Mouse (Mus musculus) limb, embryonic 11.5 days (tissue): ENCODE data around the gene Ikzf2. TPM values are rescaled to one million over a fixed set of nuclear protein-coding genes. Genes with fewer than 3 reads are reported as not detected.

Experiments
- ATAC-seq: fragments of 200-750 bp; cut with Nextera tagmentation; 2 replicates; pipeline ENCODE4 v1.8.0; 2017; ENCODE audit warnings: low read depth; ENCODE audit not compliant: insufficient number of reproducible peaks, low FRiP score, low TSS enrichment
- DNase-seq: peaks from one replicate; pipeline ENCODE4 v3.0.0-alpha.2; 2015; ENCODE audit warnings: low spot score
- H3K27ac ChIP-seq: fragments of 300-500 bp; sonication (generic); replicated peaks from 2 replicates; pipeline ENCODE4 v1.5.1; 2014; ENCODE audit warnings: low read depth, mild to moderate bottlenecking, low read length
- H3K27me3 ChIP-seq: fragments of 300-500 bp; sonication (generic); 2 replicates; pipeline ENCODE4 v1.6.1; 2014; ENCODE audit warnings: mild to moderate bottlenecking, low read length, mixed read lengths; ENCODE audit not compliant: control insufficient read depth, insufficient read depth
- H3K36me3 ChIP-seq: fragments of 300-500 bp; sonication (generic); 2 replicates; pipeline ENCODE4 v1.6.1; 2014; ENCODE audit warnings: mild to moderate bottlenecking, low read length, moderate library complexity, mixed read lengths; ENCODE audit not compliant: control insufficient read depth, insufficient read depth
- H3K4me1 ChIP-seq: fragments of 300-500 bp; sonication (generic); 2 replicates; pipeline ENCODE4 v1.6.1; 2014; ENCODE audit warnings: low read length, mixed read lengths; ENCODE audit not compliant: control insufficient read depth, insufficient read depth
- H3K4me2 ChIP-seq: fragments of 300-500 bp; sonication (generic); 2 replicates; pipeline ENCODE4 v1.6.1; 2014; ENCODE audit warnings: low read depth, mild to moderate bottlenecking, moderate library complexity; ENCODE audit not compliant: severe bottlenecking
- H3K4me3 ChIP-seq: fragments of 300-500 bp; sonication (generic); 2 replicates; pipeline ENCODE4 v1.5.1; 2014; ENCODE audit warnings: low read depth, low read length
- H3K9ac ChIP-seq: fragments of 300-500 bp; sonication (generic); 2 replicates; pipeline ENCODE4 v1.6.1; 2014; ENCODE audit warnings: mild to moderate bottlenecking, low read length
- H3K9me3 ChIP-seq: fragments of 300-500 bp; sonication (generic); 2 replicates; pipeline ENCODE4 v1.6.1; 2016; ENCODE audit warnings: low read length; ENCODE audit not compliant: control insufficient read depth
- WGBS: fragments of 180-500 bp; shearing (Covaris S2); extraction: QIAGEN DNeasy Blood & Tissue Kit; methylation state at CpG from one replicate; pipeline ENCODE4 v1.1.7; 2014; 5-methylcytosine and 5-hydroxymethylcytosine counted together
- polyA plus RNA-seq: library from polyadenylated mRNA; unstranded; fragments of >200 nt; fragmentation: Nextera tagmentation; extraction: Ambion mirVana; gene quantifications from 2 replicates; pipeline ENCODE4 v1.2.1, GENCODE M21; 2014

Gene Ikzf2
- polyA plus RNA-seq, 1 experiment from 2014 or later, result 3.3 TPM

DNA sequence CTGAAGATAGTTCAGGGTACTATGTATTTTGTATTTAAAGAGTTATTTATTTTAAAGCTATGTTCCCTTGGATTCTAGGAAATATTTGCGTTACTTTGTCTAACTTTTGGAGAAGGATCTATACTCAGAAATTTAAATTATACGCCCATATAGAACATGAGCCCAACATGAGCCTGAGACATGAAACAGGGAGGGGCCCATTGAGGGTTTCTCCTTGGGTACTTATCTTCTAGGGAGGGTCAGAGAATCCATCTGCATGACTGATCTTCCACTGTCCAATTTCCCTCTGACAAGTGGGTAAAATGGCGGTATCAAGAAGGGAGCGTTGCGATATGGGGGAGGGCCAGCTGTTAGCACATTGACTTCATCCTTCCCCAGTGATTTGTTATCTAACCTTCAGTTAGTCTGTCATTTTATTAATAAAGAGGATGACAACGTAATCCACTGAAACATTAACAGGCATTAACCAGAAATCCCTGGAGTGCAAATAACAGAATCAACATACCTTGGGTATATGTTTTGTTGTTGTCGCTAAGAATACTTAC is 180.4 kb downstream of the Ikzf2 start:
- WGBS, result 92% methylated on average over 7 of the region's 7 CpGs
- Histone ChIP-seq H3K4me2 (no peak overlapping the region), H3K27me3 (no peaks in the 10 kb centered on the region), H3K9me3 (no peaks in the 10 kb centered on the region), H3K27ac (no peak overlapping the region), H3K36me3 (no peaks in the 10 kb centered on the region), H3K9ac (no peak overlapping the region), H3K4me1 (no peaks in the 10 kb centered on the region), H3K4me3 (no peak overlapping the region)
- no peak for ATAC-seq
- DNase-seq, result no peak

GRCm38 (mm10) chr1:69506011-69506410 is 181.0 kb downstream of the Ikzf2 start:
- H3K36me3 ChIP-seq, result no peaks in the 10 kb centered on the region
- H3K9ac ChIP-seq, result no peak overlapping the region
- ATAC-seq (no peak), DNase-seq (no peak)
- no peak overlapping the region for H3K4me2 ChIP-seq
- H3K4me3 ChIP-seq, result no peak overlapping the region
- no peaks in the 10 kb centered on the region for H3K9me3 ChIP-seq
- WGBS, result 91% methylated on average over 6 of the region's 6 CpGs
- H3K4me1 ChIP-seq, result no peaks in the 10 kb centered on the region
- H3K27ac ChIP-seq, result no peak overlapping the region
- no peaks in the 10 kb centered on the region for H3K27me3 ChIP-seq

DNA sequence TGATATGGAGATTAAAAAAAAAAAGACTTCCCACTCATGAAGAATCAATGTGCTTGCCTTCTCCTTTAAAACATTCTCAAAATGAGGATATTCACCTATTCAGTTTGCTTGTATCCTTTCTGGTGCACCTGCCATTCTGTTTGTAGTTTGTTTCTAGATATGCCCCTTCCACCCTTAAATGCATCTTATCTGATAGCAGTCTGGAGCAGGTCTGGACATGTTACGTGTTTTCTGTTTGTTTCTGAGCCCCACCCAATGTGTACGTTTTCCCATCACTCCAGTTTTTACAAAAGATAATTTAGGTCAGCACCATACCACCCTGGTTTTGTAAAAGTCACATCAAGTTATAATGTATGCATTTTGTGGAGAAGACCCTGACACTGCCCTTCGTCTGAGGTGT is 186.7 kb downstream of the Ikzf2 start:
- Histone ChIP-seq H3K36me3 (no peaks in the 10 kb centered on the region), H3K4me3 (no peak overlapping the region), H3K27me3 (no peaks in the 10 kb centered on the region), H3K27ac (no peak overlapping the region), H3K4me2 (no peak overlapping the region), H3K9me3 (no peaks in the 10 kb centered on the region), H3K4me1 (no peaks in the 10 kb centered on the region), H3K9ac (no peak overlapping the region)
- ATAC-seq, result no peak
- DNase-seq, result no peak
- 85% methylated on average over 3 of the region's 3 CpGs for WGBS

GRCm38 (mm10) chr1:69499652-69500051 is 187.4 kb downstream of the Ikzf2 start:
- Histone ChIP-seq H3K36me3 (no peaks in the 10 kb centered on the region), H3K27me3 (no peaks in the 10 kb centered on the region), H3K9ac (no peak overlapping the region), H3K4me1 (no peaks in the 10 kb centered on the region), H3K4me2 (no peak overlapping the region), H3K4me3 (no peak overlapping the region), H3K9me3 (no peaks in the 10 kb centered on the region), H3K27ac (no peak overlapping the region)
- ATAC-seq (no peak), DNase-seq (no peak)
- WGBS, result 86% methylated on average over 5 of the region's 5 CpGs

DNA sequence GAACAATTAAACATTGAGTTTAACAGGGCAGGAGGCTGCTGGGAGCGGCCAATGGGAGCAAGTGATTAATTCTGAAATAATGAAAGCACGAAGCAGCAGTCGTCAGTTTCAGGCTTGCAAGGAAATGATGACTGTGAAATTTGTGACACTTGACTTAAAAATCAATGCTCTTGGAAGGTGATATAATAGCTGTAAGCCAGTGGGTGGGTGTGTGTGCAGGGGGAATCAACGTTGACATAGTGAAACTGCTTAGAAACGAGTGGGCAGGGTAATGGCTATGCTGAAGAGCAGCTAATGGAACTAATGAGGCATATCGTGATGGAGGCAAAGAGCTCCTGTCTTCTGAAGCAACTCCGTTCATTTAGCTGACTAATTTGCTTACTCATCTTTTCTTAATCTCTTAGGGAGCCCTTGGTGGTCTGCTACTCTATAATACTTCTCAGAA is 188.2 kb downstream of the Ikzf2 start:
- ATAC-seq, result no peak
- Histone ChIP-seq H3K9ac (no peak overlapping the region), H3K36me3 (no peaks in the 10 kb centered on the region), H3K4me1 (no peaks in the 10 kb centered on the region), H3K9me3 (no peaks in the 10 kb centered on the region), H3K4me3 (no peak overlapping the region), H3K27me3 (no peaks in the 10 kb centered on the region), H3K27ac (no peak overlapping the region), H3K4me2 (no peak overlapping the region)
- WGBS, result 59% methylated on average over 7 of the region's 7 CpGs
- no peak for DNase-seq

GRCm38 (mm10) chr1:69496055-69496454 is 191.0 kb downstream of the Ikzf2 start:
- DNase-seq, result no peak
- Histone ChIP-seq H3K9me3 (no peaks in the 10 kb centered on the region), H3K27me3 (no peaks in the 10 kb centered on the region), H3K27ac (no peak overlapping the region), H3K4me3 (no peak overlapping the region), H3K9ac (no peak overlapping the region), H3K4me1 (no peaks in the 10 kb centered on the region), H3K4me2 (no peak overlapping the region), H3K36me3 (no peaks in the 10 kb centered on the region)
- 73% methylated on average over 4 of the region's 4 CpGs for WGBS
- no peak for ATAC-seq

DNA sequence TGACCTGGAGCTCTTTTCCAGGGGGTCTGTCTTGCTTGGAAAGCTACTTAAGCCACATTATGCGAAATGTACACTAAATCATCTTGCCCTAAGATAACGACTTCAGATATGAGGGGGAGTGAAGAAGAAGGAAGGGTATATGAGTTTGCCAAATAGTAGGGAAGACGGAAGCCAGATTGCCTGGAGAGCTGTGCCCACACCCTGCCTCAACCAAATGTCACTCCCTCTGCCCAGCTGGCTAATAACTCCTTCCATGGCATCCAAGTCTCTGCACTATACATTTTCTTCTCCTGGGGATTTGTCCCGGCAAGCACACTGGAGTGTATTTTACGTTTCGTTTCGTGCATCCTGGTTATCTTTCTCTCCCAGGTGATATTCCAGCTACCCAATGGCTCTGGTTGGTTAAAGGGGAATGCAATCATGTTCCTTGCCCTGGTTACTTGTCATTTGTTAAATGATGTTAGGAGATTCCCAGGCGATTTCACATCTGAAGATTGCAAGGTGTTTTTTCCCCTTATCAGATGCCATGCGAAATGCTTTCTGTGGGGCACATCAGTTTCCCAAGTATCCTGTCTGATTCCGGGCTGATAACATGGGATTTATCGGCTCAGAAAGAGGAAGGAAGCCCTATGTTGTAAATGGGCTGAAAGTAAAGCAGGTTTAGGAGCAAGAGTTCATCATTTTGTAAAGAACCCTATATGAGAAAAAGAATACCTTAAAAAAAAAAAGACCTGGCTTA is 193.6 kb downstream of the Ikzf2 start:
- H3K9ac ChIP-seq, result no peak overlapping the region
- no peaks in the 10 kb centered on the region for H3K36me3 ChIP-seq
- no peaks in the 10 kb centered on the region for H3K4me1 ChIP-seq
- no peaks in the 10 kb centered on the region for H3K9me3 ChIP-seq
- H3K4me3 ChIP-seq, result no peak overlapping the region
- DNase-seq (no peak), ATAC-seq (no peak)
- 85% methylated on average over 11 of the region's 11 CpGs for WGBS
- H3K4me2 ChIP-seq, result no peak overlapping the region
- H3K27ac ChIP-seq, result no peak overlapping the region
- no peaks in the 10 kb centered on the region for H3K27me3 ChIP-seq

- Histone ChIP-seq H3K4me2 (no peak overlapping the region), H3K27me3 (no peaks in the 10 kb centered on the region), H3K27ac (no peak overlapping the region), H3K36me3 (no peaks in the 10 kb centered on the region), H3K9ac (no peak overlapping the region), H3K4me1 (no peaks in the 10 kb centered on the region), H3K9me3 (no peaks in the 10 kb centered on the region), H3K4me3 (no peak overlapping the region)
- DNase-seq (no peak), ATAC-seq (no peak)
- 94% methylated on average over 4 of the region's 4 CpGs for WGBS
Measured at GRCm38 (mm10) chr1:69492013-69492412, 195.0 kb downstream of the Ikzf2 start.

- no peaks in the 10 kb centered on the region for H3K9me3 ChIP-seq
- no peak overlapping the region for H3K9ac ChIP-seq
- no peak overlapping the region for H3K4me2 ChIP-seq
- H3K36me3 ChIP-seq, result no peaks in the 10 kb centered on the region
- ATAC-seq (no peak), DNase-seq (peak; percentile 25)
- no peak overlapping the region for H3K27ac ChIP-seq
- H3K4me1 ChIP-seq, result no peaks in the 10 kb centered on the region
- H3K27me3 ChIP-seq, result no peaks in the 10 kb centered on the region
- no peak overlapping the region for H3K4me3 ChIP-seq
- 52% methylated on average over 7 of the region's 7 CpGs for WGBS
Measured at GRCm38 (mm10) chr1:69489026-69489425, 198.0 kb downstream of the Ikzf2 start.
